Mouse (Mus musculus) erythroblast, embryonic 14.5 days (primary cell): ENCODE results near the gene Dzip1l.

Experiments used
- GATA1 ChIP-seq: IDR thresholded peaks from 2 replicates; pipeline ENCODE4 v1.6.1; 2012; ENCODE audit warnings: low read length, inconsistent platforms, mixed read lengths
- TAL1 ChIP-seq: IDR thresholded peaks from 3 replicates; pipeline ENCODE4 v1.6.1; 2012; ENCODE audit warnings: low read length, inconsistent platforms, mixed read lengths

DNA sequence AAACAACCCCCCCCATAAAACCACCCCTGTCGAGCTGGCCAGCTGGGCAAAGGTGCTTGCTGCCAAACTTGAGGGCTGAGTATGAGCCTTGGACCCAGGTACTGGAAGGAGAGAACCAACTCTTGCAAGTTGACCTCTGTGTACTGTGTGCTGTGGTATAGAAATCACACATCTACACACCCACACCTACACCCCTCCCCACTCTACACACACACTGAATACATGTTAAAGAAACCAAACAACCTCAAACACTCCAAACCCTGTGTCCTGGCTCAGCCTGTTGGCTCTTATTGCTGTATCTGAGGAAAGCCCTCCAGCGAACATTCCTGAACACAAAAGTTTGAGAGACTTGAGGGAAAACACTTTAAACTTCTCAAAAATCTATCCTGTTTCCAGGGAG is 6.3 kb upstream of the Dzip1l start:
- TF ChIP-seq TAL1 (no peak), GATA1 (no peak)
